Mouse (Mus musculus) kidney, embryonic 14.5 days (tissue): ENCODE data around the gene Dph3. TPM values are rescaled to one million over a fixed set of nuclear protein-coding genes. Genes with fewer than 3 reads are reported as not detected.
"Not testable (repeated sequence)": the region's sequence is repeated elsewhere in the genome, so short reads cannot be mapped to it uniquely, and the experiment has no call there.

ENCODE experiments used
- ATAC-seq: fragments of 200-750 bp; cut with Nextera tagmentation; 2 replicates; pipeline ENCODE4 v1.8.0; 2017; ENCODE audit warnings: moderate number of reproducible peaks, mild to moderate bottlenecking, moderate TSS enrichment, moderate library complexity; ENCODE audit not compliant: low FRiP score, low TSS enrichment
- H3K27ac ChIP-seq: fragments of 300-500 bp; sonication (generic); 2 replicates; pipeline ENCODE4 v1.5.1; 2014; ENCODE audit warnings: low read depth, mild to moderate bottlenecking, low read length, moderate library complexity, mixed read lengths
- H3K27me3 ChIP-seq: fragments of 300-500 bp; sonication (generic); 2 replicates; pipeline ENCODE4 v1.6.1; 2014; ENCODE audit warnings: mild to moderate bottlenecking, low read length; ENCODE audit not compliant: control insufficient read depth, insufficient read depth
- H3K36me3 ChIP-seq: fragments of 300-500 bp; sonication (generic); 2 replicates; pipeline ENCODE4 v1.6.1; 2014; ENCODE audit warnings: low read length, mixed read lengths; ENCODE audit not compliant: control insufficient read depth, insufficient read depth
- H3K4me1 ChIP-seq: fragments of 300-500 bp; sonication (generic); 2 replicates; pipeline ENCODE4 v1.6.1; 2014; ENCODE audit warnings: low read length, mixed read lengths; ENCODE audit not compliant: control insufficient read depth, insufficient read depth
- H3K4me2 ChIP-seq: fragments of 300-500 bp; sonication (generic); replicated peaks from 2 replicates; pipeline ENCODE4 v1.6.1; 2014; ENCODE audit warnings: low read depth, mild to moderate bottlenecking, low read length
- H3K4me3 ChIP-seq: fragments of 300-500 bp; sonication (generic); 2 replicates; pipeline ENCODE4 v1.5.1; 2014; ENCODE audit warnings: mild to moderate bottlenecking, low read length
- H3K9ac ChIP-seq: fragments of 300-500 bp; sonication (generic); 2 replicates; pipeline ENCODE4 v1.6.1; 2014; ENCODE audit warnings: low read depth, mild to moderate bottlenecking, low read length, moderate library complexity
- H3K9me3 ChIP-seq: fragments of 300-500 bp; sonication (generic); 2 replicates; pipeline ENCODE4 v1.6.1; 2016; ENCODE audit warnings: low read length; ENCODE audit not compliant: control insufficient read depth
- WGBS: fragments of 180-500 bp; shearing (Covaris S2); extraction: QIAGEN DNeasy Blood & Tissue Kit; methylation state at CpG from one replicate; pipeline ENCODE4 v1.1.7; 2014; 5-methylcytosine and 5-hydroxymethylcytosine counted together
- polyA plus RNA-seq: library from polyadenylated mRNA; unstranded; fragments of >200 nt; fragmentation: Nextera tagmentation; extraction: Ambion mirVana; gene quantifications from 2 replicates; pipeline ENCODE4 v1.2.1, GENCODE M21; 2014

Dph3 gene
- polyA plus RNA-seq, 1 experiment from 2014 or later, result 102 TPM

DNA sequence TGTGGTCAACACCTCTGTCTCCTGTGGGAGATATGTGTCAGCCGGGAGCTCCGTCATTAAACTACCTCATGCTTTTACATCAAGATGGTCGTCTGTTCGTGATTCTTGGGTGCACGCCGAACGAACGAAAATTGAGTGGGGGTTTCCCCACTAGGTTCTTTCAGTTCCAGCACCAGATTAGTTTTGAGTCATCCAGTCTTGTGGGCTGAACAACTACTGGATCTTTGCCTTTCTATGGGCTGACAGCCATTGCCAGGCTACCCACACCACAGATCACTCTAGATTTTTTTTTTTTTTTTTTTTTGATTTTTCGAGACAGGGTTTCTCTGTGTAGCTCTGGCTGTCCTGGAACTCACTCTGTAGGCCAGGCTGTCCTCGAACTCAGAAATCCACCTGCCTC lies 26.6 kb upstream of the Dph3 start:
- not testable (repeated sequence) for H3K36me3 ChIP-seq, H3K4me2 ChIP-seq, H3K4me1 ChIP-seq, H3K4me3 ChIP-seq, H3K9ac ChIP-seq, H3K27ac ChIP-seq, ATAC-seq, H3K9me3 ChIP-seq, H3K27me3 ChIP-seq
- 94% methylated on average over 10 of the region's 10 CpGs for WGBS

GRCm38 (mm10) chr14:32106911-32107310 lies 21.4 kb upstream of the Dph3 start:
- Histone ChIP-seq H3K27ac (no peak overlapping the region), H3K4me3 (no peak overlapping the region), H3K9me3 (no peaks in the 10 kb centered on the region), H3K9ac (no peak overlapping the region), H3K36me3 (peaks cover 10% of the 10 kb centered on the region), H3K4me1 (0 out of 2 replicates have a peak, but pooled peaks cover 4% of the 10 kb centered on the region), H3K4me2 (no peak overlapping the region), H3K27me3 (no peaks in the 10 kb centered on the region)
- no peak for ATAC-seq
- 94% methylated on average over 4 of the region's 4 CpGs for WGBS

DNA sequence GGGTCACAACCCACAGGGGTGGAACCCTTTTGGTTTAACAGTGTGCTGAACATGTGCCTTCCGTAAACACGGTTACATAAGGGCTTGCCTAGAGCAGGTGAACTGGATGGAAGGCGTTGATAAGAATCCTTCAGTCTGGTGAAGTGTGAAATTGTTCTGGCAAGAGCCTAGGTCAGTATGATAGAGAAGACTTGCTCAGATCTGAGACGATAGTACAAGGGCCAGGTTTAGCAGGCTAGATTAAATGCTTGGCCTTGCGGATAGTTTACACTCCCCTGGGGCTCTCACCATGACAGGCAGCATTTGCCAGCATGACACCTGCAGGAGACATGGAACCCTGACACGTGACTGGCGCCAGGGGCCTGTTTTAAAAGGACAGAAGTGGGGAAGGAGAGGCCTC lies 20.1 kb upstream of the Dph3 start:
- Histone ChIP-seq H3K27ac (peak overlapping the region; percentile 24; the same call in 1 of the 2 replicates), H3K36me3 (peaks cover 15% of the 10 kb centered on the region), H3K9me3 (no peaks in the 10 kb centered on the region), H3K9ac (no peak overlapping the region), H3K4me3 (no peak overlapping the region), H3K4me2 (no peak overlapping the region), H3K27me3 (no peaks in the 10 kb centered on the region), H3K4me1 (0 out of 2 replicates have a peak, but pooled peaks cover 4% of the 10 kb centered on the region)
- ATAC-seq, result 0 out of 2 replicates have a peak, but pooled peaks have one; percentile 24
- 51% methylated on average over 7 of the region's 7 CpGs for WGBS

GRCm38 (mm10) chr14:32103556-32103955 lies 18.0 kb upstream of the Dph3 start:
- Histone ChIP-seq H3K4me3 (no peak overlapping the region), H3K27ac (no peak overlapping the region), H3K4me1 (0 out of 2 replicates have a peak, but pooled peaks cover 4% of the 10 kb centered on the region), H3K27me3 (no peaks in the 10 kb centered on the region), H3K9ac (no peak overlapping the region), H3K9me3 (no peaks in the 10 kb centered on the region), H3K36me3 (peaks cover 35% of the 10 kb centered on the region), H3K4me2 (no peak overlapping the region)
- no peak for ATAC-seq
- 85% methylated on average over 4 of the region's 4 CpGs for WGBS

GRCm38 (mm10) chr14:32098951-32099350 lies 13.4 kb upstream of the Dph3 start:
- 80% methylated on average over 3 of the region's 3 CpGs for WGBS
- no peaks in the 10 kb centered on the region for H3K9me3 ChIP-seq
- no peak overlapping the region for H3K9ac ChIP-seq
- ATAC-seq, result no peak
- H3K4me2 ChIP-seq, result no peak overlapping the region
- peaks cover 74% of the 10 kb centered on the region for H3K36me3 ChIP-seq
- H3K4me3 ChIP-seq, result no peak overlapping the region
- H3K4me1 ChIP-seq, result no peaks in the 10 kb centered on the region
- no peaks in the 10 kb centered on the region for H3K27me3 ChIP-seq
- no peak overlapping the region for H3K27ac ChIP-seq

DNA sequence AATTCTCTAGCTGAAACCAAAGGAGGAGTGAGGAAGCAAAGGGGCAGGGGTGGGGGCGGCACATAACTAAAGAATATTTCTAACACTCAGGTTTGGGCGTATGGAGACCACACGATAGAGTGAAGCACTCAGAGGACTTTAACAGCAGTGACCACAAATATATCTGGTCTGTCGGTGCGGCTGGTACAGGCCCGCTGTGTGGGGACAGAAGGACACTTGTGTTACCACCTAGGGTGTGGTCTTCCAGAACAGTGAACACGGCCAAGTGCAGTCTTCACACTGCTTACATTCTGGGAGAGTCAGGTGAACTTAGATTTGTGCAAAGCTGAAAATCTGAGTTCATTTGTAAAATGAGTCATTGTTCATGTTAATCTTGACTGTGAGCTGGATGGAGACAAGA lies 12.2 kb upstream of the Dph3 start:
- Histone ChIP-seq H3K36me3 (peaks cover 85% of the 10 kb centered on the region), H3K4me2 (no peak overlapping the region), H3K27me3 (no peaks in the 10 kb centered on the region), H3K27ac (no peak overlapping the region), H3K4me1 (no peaks in the 10 kb centered on the region), H3K9ac (no peak overlapping the region), H3K9me3 (no peaks in the 10 kb centered on the region), H3K4me3 (no peak overlapping the region)
- WGBS, result 80% methylated on average over 7 of the region's 7 CpGs
- no peak for ATAC-seq

DNA sequence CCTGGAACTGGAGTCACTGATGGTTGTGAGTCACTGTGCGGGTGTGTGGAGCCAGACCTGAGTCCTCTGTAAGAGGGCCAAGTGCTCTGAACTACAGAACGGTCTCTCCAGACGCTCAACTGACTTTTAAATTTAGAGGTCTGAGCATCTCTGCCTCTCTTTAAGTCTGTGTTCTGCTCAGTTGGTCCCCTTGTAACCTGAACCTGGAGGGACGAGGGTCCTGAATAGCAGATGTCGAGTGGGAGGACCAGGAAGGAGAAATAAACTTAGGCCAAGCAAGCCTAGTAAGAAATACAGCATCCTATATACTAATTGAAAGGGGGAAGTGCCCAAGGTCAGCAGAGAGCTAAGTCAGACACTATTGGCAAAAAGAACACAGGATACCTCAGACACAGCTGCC lies 11.2 kb upstream of the Dph3 start:
- H3K36me3 ChIP-seq, result peaks cover 82% of the 10 kb centered on the region

DNA sequence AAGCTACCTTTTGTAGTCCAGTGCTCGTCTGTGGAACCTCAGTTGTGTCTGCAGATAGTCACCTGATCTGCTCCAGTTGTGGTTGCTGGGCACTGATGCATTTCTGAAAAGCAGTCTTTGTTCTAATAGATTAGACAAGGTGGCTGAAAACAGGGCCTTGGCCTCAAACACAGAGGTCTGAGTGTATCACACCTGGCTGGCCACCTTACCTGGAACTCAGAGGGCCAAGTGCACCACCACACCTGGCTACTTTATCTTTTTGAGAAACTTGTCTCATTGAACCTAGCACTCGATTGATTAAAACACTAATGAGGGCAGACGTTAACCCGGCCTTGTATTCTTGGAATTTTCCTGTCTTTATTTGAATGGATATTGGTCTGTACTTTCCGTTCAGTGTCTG lies 10.1 kb upstream of the Dph3 start:
- Histone ChIP-seq H3K4me1 (peaks cover 6% of the 10 kb centered on the region), H3K27ac (peak overlapping the region; percentile 44; the same call in 1 of the 2 replicates), H3K36me3 (peaks cover 78% of the 10 kb centered on the region), H3K9ac (no peak overlapping the region), H3K4me3 (no peak overlapping the region), H3K27me3 (no peaks in the 10 kb centered on the region), H3K4me2 (no peak overlapping the region), H3K9me3 (no peaks in the 10 kb centered on the region)
- 58% methylated on average over 5 of the region's 5 CpGs for WGBS
- no peak for ATAC-seq

More for the DNA sequence above, 11.2 kb upstream of the Dph3 start:
- Histone ChIP-seq H3K27me3 (no peaks in the 10 kb centered on the region), H3K4me1 (no peaks in the 10 kb centered on the region), H3K4me2 (no peak overlapping the region), H3K4me3 (no peak overlapping the region), H3K27ac (0 out of 2 replicates have a peak overlapping the region, but pooled peaks have one; percentile 2), H3K9ac (no peak overlapping the region), H3K9me3 (no peaks in the 10 kb centered on the region)
- peak; percentile 77; the same call in 1 of the 2 replicates for ATAC-seq
- WGBS, result 33% methylated on average over 5 of the region's 5 CpGs

DNA sequence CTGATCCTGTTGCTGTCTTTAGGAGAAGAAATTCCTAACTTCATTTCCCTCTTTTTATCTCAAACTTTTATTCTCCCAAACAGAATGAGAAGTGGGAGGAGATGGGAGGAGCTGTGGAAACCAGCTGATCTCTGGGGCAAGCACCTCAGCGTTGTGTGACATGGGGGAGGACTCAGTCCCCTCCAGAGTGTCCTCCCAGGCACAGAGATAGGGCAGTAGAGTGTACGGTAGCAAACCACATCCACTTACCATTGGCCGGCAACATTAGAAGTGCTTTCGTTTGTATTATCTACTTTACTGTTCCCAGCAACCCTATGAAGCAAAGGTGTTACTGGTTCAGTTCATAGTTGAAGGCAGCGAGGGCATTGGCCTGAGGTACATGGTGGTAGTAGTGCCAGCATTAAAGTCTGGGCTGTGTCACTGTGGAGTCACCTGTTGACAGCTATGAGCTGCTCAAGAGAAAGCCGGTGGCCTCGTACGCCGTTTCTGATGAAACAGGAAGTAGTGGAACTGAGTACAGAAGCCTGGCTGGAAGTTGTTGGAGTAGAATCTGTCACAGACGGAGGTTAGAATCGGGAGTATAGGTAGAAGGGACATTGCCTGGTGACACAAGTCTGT lies 8.1 kb upstream of the Dph3 start:
- Histone ChIP-seq H3K4me2 (no peak overlapping the region), H3K27ac (no peak overlapping the region), H3K36me3 (peaks cover 59% of the 10 kb centered on the region), H3K4me1 (peaks cover 6% of the 10 kb centered on the region), H3K27me3 (no peaks in the 10 kb centered on the region), H3K9me3 (no peaks in the 10 kb centered on the region), H3K4me3 (no peak overlapping the region), H3K9ac (no peak overlapping the region)
- ATAC-seq, result no peak
- 79% methylated on average over 11 of the region's 11 CpGs for WGBS
